Mouse (Mus musculus) cortical plate, adult 2 months (tissue): Measurements from ENCODE around the gene Ccdc162.

Source experiments
- CTCF ChIP-seq: fragments of 200-500 bp; IDR thresholded peaks from 2 replicates; pipeline ENCODE4 v1.5.1; 2011; ENCODE audit warnings: mild to moderate bottlenecking, control low read depth, low read length; ENCODE audit not compliant: insufficient read depth; ENCODE audit errors: extremely low read depth
- POLR2A ChIP-seq: fragments of 200-500 bp; IDR thresholded peaks from 2 replicates; pipeline ENCODE4 v1.6.1; 2011; ENCODE audit warnings: mild to moderate bottlenecking, low read length, control low read depth; ENCODE audit not compliant: insufficient read depth; ENCODE audit errors: extremely low read depth

DNA sequence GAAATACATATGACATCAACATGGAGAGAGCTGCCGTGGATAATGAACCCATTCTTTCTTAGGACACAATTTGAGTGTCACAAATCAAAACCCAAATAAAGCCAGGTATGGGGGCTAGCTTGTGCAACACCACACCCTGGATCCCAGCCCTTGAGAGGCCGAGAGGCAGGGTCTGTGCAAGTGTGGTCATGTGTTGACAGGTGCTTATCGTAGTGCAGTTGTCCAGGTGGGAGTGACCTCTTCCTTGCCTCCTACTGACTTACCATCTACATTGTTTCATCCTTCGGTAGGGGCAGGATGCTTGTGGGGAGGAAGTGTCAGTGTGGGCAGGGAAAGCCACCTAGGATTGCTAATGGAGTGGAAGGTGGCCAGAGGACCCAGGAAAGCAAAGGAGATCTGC lies 115.1 kb downstream of the Ccdc162 start:
- TF ChIP-seq CTCF (no peak), POLR2A (no peak)
